Mouse (Mus musculus): ENCODE measurements around the gene Hsd17b1.
A peak's percentile ranks its signal among the peaks of the same experiment; 100 is the strongest.
"Not testable (repeated sequence)": the region's sequence is repeated elsewhere in the genome, so short reads cannot be mapped to it uniquely, and the experiment has no call there.

Hsd17b1 gene

DNA sequence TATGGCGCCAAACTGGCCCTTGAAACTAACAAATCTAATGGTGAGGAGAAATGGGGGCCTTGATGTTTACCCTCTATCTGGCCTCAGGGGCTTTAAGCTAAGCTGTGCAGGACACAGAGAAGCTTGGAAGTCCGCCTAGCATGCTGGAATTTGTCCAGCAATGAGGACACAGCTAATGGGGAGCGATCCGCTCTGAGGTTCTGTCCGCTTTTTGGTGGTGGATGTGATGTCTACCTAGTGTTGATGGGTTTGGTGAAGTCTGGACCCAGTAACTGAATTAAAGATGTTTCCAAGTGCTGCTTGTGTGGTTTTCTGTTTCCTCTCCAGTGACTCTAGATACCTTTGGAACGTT lies 8.1 kb downstream of the Hsd17b1 start:
- no peak for DNase-seq (ENCODE audit: low spot score in 2 of 2)

- peak; percentile 76 to 87 for DNase-seq (ENCODE audit: low spot score in 2 of 2)
These were observed 8.8 kb downstream of the Hsd17b1 start, which contains the start of gene Mlx for GRCm38 (mm10) chr11:101086756-101087681. TSS of gene Mlx (plus strand) at chr11:101087277.

GRCm38 (mm10) chr11:101087682-101088055 lies 9.5 kb downstream of the Hsd17b1 start:
- no peak for DNase-seq (ENCODE audit: low spot score in 2 of 2)

GRCm38 (mm10) chr11:101089931-101090330 lies 11.7 kb downstream of the Hsd17b1 start:
- DNase-seq (ENCODE audit: low spot score in 2 of 2), result no peak

GRCm38 (mm10) chr11:101094930-101095313 lies 16.7 kb downstream of the Hsd17b1 start:
- no peak for DNase-seq (ENCODE audit: low spot score in 2 of 2)

DNA sequence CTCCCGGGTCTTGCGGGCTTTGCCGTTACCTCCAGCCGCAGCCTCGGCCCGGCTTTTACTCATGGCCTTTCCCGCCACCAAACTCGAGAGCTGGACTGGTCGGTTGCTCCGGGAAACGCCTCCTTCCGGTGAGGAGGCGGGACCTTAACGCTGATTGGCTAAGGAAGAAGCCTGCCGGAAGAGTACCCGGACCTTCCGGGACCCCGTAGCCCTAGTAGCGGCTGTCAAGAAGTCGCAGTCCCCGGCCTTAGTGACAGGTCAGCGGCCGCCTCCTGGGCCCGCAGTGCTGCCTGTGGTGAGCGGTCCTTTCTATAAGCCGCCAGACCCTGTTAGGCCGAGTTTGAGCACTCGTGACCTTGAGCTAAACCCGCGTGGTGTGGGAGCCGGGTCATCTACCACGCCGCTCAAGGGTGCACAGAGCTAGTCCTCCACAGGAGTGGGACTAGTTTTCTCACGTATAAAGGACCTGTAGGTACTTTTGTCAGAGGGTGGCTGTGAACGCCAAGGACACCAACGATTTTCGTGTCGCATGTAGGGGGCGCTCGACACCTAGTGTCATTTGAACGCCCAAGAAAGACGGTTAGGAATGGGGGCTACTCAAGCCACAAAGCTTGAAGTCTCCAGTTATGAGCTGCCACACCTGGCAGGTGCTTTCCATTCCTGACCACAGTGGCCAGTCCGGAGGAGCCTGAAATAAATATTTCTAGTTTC lies 17.3 kb downstream of the Hsd17b1 start, which contains the start of gene Psmc3ip:
TSS of gene Psmc3ip (minus strand) at position 123 of the 711 bp plus-strand sequence.
- DNase-seq (ENCODE audit: low spot score in 2 of 2), result peak; percentile 83 to 94

DNA sequence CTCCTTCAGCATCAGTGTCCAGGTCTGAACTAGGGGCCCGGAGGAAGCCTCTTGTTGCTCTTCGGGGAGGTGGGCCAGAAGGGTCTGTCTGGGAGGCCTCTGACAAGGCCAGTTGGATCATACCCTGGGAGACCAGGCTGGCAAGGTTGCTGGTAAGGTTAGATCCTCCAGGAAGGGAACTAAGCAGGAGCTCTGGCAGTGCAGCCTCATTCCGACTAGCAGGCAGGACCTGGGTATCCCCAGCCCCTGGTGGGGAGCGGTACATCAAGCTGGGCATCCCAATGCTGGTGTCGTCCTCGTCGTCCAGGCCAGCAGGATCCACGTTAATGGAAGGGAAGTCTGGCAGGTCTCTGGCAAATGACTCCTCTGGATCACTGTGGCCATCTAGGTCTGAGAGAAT lies 20.0 kb downstream of the Hsd17b1 start:
- no peak for DNase-seq (ENCODE audit: low spot score in 2 of 2)

GRCm38 (mm10) chr11:101103011-101103410 lies 24.8 kb downstream of the Hsd17b1 start:
- no peak for DNase-seq (ENCODE audit: low spot score in 2 of 2)

DNA sequence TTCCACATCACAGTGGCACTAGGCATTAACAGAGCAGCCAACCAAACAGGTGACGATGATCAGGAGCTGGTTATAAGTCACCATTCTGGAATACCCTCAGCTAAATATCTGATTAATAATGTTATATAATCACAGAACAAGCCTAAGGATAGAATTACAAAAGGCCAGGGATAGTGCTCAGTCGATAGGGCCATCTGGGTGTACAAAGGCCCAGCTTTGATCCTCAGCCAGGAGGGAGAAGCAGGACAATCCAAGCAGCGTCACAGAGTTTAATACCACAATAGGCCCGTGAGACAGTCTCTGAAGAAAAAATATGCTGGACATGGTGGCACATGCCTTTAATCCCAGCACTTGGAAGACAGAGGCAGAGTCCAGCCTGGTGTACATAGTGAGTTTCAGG lies 31.1 kb downstream of the Hsd17b1 start:
- no peak for DNase-seq (ENCODE audit: low spot score in 2 of 2)

- no peak for DNase-seq (ENCODE audit: low spot score in 2 of 2)
These were observed 32.5 kb downstream of the Hsd17b1 start for GRCm38 (mm10) chr11:101110708-101111107.

- DNase-seq (ENCODE audit: low spot score in 2 of 2), result no peak
These were observed 33.0 kb downstream of the Hsd17b1 start for GRCm38 (mm10) chr11:101111178-101111577.

- DNase-seq (ENCODE audit: low spot score in 2 of 2), result no peak
These were observed 34.0 kb downstream of the Hsd17b1 start for GRCm38 (mm10) chr11:101112186-101112585.

- DNase-seq (ENCODE audit: low spot score in 2 of 2), result no peak
These were observed 37.4 kb downstream of the Hsd17b1 start for GRCm38 (mm10) chr11:101115564-101115963.

DNA sequence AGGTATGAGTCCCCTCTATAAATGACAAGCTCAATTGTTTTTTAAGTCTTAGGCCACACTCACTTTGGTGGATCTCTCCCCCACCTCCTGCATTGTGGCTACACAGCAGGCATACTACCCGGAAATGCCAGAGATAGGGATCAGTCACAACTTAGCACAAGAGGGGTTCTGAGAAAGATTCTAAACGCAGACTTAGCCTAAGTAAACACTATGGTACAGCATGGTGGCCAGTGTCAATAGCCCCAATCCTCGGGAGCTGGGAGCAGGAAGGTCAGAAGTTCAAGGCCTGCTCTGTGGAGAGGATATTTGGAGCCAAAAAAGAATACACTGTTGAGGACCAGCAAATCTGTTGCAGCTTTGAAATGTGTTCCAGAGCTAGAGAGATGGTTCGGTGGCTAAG lies 39.9 kb downstream of the Hsd17b1 start:
- no peak for DNase-seq (ENCODE audit: low spot score in 2 of 2)

DNA sequence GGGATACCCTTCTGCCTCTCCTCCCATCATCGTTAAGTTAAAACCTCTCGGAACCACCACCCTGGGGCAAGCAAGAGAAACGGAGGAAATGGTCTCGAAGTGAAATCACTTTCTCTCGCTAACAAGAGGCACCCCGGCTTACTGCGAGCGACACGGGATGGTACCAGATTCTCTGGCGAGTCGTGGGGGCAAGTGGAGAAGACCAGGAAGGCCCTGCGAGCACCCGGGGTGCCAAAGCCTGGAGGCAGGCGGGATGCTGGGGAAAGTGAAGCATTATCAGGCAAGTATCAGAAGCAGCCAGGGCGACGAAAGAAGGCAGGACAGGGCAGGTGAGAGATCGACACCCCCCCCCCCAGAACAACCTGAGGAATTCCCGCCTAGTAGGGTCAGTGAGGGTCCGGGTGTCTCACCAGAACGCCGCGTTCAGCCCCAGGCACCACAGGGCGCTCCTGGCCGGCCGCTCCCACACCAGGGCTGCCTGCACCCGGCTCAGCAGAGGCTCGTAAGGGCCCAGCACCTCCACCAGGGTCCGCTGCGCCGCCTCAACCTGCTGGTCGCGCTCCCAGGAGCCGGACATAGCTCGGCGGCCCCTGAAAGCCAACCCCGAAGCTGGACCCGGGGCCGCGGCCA lies 41.0 kb downstream of the Hsd17b1 start:
- DNase-seq (ENCODE audit: low spot score in 2 of 2), result no peak

GRCm38 (mm10) chr11:101119761-101120544 lies 41.7 kb downstream of the Hsd17b1 start, which contains the start of the genes Retreg3 and Tubg1:
TSS of gene Retreg3 (minus strand) at chr11:101119893.
TSS of gene Tubg1 (plus strand) at chr11:101119938.
- DNase-seq (ENCODE audit: low spot score in 2 of 2), result peak; percentile 98 to 100

GRCm38 (mm10) chr11:101120545-101121188 lies 42.5 kb downstream of the Hsd17b1 start:
- no peak for DNase-seq (ENCODE audit: low spot score in 2 of 2)

DNA sequence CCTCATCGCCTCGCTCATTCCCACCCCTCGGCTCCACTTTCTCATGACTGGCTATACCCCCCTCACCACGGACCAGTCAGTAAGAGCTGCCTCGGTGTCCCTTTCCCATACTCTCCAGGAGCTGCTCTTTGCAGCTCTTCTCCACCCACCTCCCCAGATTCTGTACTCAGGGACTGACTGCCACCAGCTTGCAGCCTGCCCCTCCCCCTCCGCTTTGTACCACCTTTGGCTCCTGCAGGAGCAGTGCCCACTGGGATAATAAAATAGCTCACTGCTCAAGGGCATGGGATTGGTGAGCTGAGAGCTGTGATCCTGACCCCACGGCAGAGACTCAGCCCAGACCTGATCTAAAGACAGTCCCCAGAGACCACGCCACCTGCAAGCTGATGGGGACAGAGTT lies 46.3 kb downstream of the Hsd17b1 start:
- DNase-seq (ENCODE audit: low spot score in 2 of 2), result not testable (repeated sequence)

DNA sequence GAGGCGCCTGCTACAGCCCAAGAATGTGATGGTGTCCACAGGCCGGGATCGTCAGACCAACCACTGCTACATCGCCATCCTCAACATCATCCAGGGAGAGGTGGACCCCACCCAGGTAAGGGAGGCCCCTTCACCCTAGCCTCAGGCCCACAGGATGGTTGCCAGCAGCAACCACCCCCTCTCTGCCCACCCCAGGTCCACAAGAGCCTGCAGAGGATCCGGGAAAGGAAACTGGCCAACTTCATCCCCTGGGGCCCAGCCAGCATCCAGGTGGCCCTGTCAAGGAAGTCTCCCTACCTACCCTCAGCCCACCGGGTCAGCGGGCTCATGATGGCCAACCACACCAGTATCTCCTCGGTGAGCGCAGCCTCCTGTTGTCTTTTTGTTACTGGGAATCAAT lies 46.8 kb downstream of the Hsd17b1 start:
- not testable (repeated sequence) for DNase-seq (ENCODE audit: low spot score in 2 of 2)

GRCm38 (mm10) chr11:101127075-101127474 lies 48.9 kb downstream of the Hsd17b1 start:
- DNase-seq (ENCODE audit: low spot score in 2 of 2), result no peak

Measured in cerebellum, postnatal 4 days (tissue).